Mouse (Mus musculus): ENCODE measurements around the gene Ccni. TPM values are rescaled to one million over a fixed set of nuclear protein-coding genes. Genes with fewer than 3 reads are reported as not detected.

Ccni gene
- polyA plus RNA-seq, 1 experiment from 2014 or later = 168 TPM

GRCm38 (mm10) chr5:93218375-93218774, 12.1 kb upstream of the Ccni start:
- ATAC-seq (replicated peaks; ENCODE audit: low FRiP score) = no peak
- Histone ChIP-seq H3K27me3 (ENCODE audit: control insufficient read depth, insufficient read depth, low read length) (no peaks in the 10 kb centered on the region), H3K36me3 (ENCODE audit: control insufficient read depth, insufficient read depth, low read length) (no peaks in the 10 kb centered on the region), H3K4me2 (ENCODE audit: low read depth, low read length, severe bottlenecking) (no peak overlapping the region), H3K4me3 (ENCODE audit: low read depth, low read length) (no peak overlapping the region), H3K4me1 (replicated peaks; ENCODE audit: control insufficient read depth, insufficient read depth, low read length) (no peaks in the 10 kb centered on the region), H3K9ac (ENCODE audit: low read length) (no peak overlapping the region), H3K27ac (ENCODE audit: low read depth, low read length) (no peak overlapping the region), H3K9me3 (ENCODE audit: control insufficient read depth, low read length) (no peaks in the 10 kb centered on the region)
- 91% methylated on average over 3 of the region's 3 CpGs for WGBS
- DNase-seq (ENCODE audit: low spot score) = no peak

- Histone ChIP-seq H3K9me3 (ENCODE audit: control insufficient read depth, low read length) (no peaks in the 10 kb centered on the region), H3K9ac (ENCODE audit: low read length) (no peak overlapping the region; the same call in 1 of the 2 replicates), H3K27ac (ENCODE audit: low read depth, low read length) (peak overlapping the region; percentile 68; the same call in 1 of the 2 replicates), H3K36me3 (ENCODE audit: control insufficient read depth, insufficient read depth, low read length) (no peaks in the 10 kb centered on the region), H3K27me3 (ENCODE audit: control insufficient read depth, insufficient read depth, low read length) (no peaks in the 10 kb centered on the region), H3K4me2 (ENCODE audit: low read depth, low read length, severe bottlenecking) (no peak overlapping the region; the same call in 1 of the 2 replicates), H3K4me1 (replicated peaks; ENCODE audit: control insufficient read depth, insufficient read depth, low read length) (peaks cover 5% of the 10 kb centered on the region; the same call in 1 of the 2 replicates), H3K4me3 (ENCODE audit: low read depth, low read length) (no peak overlapping the region)
- ATAC-seq (replicated peaks; ENCODE audit: low FRiP score) = no peak
- no peak for DNase-seq (ENCODE audit: low spot score)
- 79% methylated on average over 1 of the region's 1 CpGs for WGBS
Measured at GRCm38 (mm10) chr5:93207555-93207954, 1.3 kb upstream of the Ccni start.

GRCm38 (mm10) chr5:93207006-93207348, 682 bp upstream of the Ccni start:
- H3K9me3 ChIP-seq (ENCODE audit: control insufficient read depth, low read length) = no peaks in the 10 kb centered on the region
- DNase-seq (ENCODE audit: low spot score) (no peak), ATAC-seq (replicated peaks; ENCODE audit: low FRiP score) (peak; percentile 31; the same call in 1 of the 2 replicates)
- 9% methylated on average over 6 of the region's 6 CpGs for WGBS
- H3K36me3 ChIP-seq (ENCODE audit: control insufficient read depth, insufficient read depth, low read length) = no peaks in the 10 kb centered on the region
- peaks cover 5% of the 10 kb centered on the region; the same call in 1 of the 2 replicates for H3K4me1 ChIP-seq (replicated peaks; ENCODE audit: control insufficient read depth, insufficient read depth, low read length)
- peak overlapping the region; percentile 48 for H3K4me2 ChIP-seq (ENCODE audit: low read depth, low read length, severe bottlenecking)
- H3K4me3 ChIP-seq (ENCODE audit: low read depth, low read length) = peak overlapping the region; percentile 90
- no peaks in the 10 kb centered on the region for H3K27me3 ChIP-seq (ENCODE audit: control insufficient read depth, insufficient read depth, low read length)
- H3K27ac ChIP-seq (ENCODE audit: low read depth, low read length) = peak overlapping the region; percentile 68
- H3K9ac ChIP-seq (ENCODE audit: low read length) = peak overlapping the region; percentile 93

GRCm38 (mm10) chr5:93205371-93206108, 755 bp downstream of the Ccni start:
- Histone ChIP-seq H3K4me1 (replicated peaks; ENCODE audit: control insufficient read depth, insufficient read depth, low read length) (peaks cover 5% of the 10 kb centered on the region; the same call in 1 of the 2 replicates), H3K4me3 (ENCODE audit: low read depth, low read length) (peak overlapping the region; percentile 90), H3K27me3 (ENCODE audit: control insufficient read depth, insufficient read depth, low read length) (no peaks in the 10 kb centered on the region), H3K27ac (ENCODE audit: low read depth, low read length) (peak overlapping the region; percentile 85), H3K9ac (ENCODE audit: low read length) (peak overlapping the region; percentile 93), H3K4me2 (ENCODE audit: low read depth, low read length, severe bottlenecking) (peak overlapping the region; percentile 71), H3K9me3 (ENCODE audit: control insufficient read depth, low read length) (no peaks in the 10 kb centered on the region), H3K36me3 (ENCODE audit: control insufficient read depth, insufficient read depth, low read length) (no peaks in the 10 kb centered on the region; the same call in 1 of the 2 replicates)
- WGBS = 1% methylated on average over 52 of the region's 63 CpGs
- peak; percentile 78 for DNase-seq (ENCODE audit: low spot score)
- peak; percentile 64 for ATAC-seq (replicated peaks; ENCODE audit: low FRiP score)

GRCm38 (mm10) chr5:93201181-93201580, 5.1 kb downstream of the Ccni start:
- Histone ChIP-seq H3K27me3 (ENCODE audit: control insufficient read depth, insufficient read depth, low read length) (no peaks in the 10 kb centered on the region), H3K4me1 (replicated peaks; ENCODE audit: control insufficient read depth, insufficient read depth, low read length) (peaks cover 5% of the 10 kb centered on the region; the same call in 1 of the 2 replicates), H3K9me3 (ENCODE audit: control insufficient read depth, low read length) (no peaks in the 10 kb centered on the region), H3K27ac (ENCODE audit: low read depth, low read length) (no peak overlapping the region), H3K4me3 (ENCODE audit: low read depth, low read length) (no peak overlapping the region), H3K9ac (ENCODE audit: low read length) (no peak overlapping the region), H3K36me3 (ENCODE audit: control insufficient read depth, insufficient read depth, low read length) (peaks cover 10% of the 10 kb centered on the region), H3K4me2 (ENCODE audit: low read depth, low read length, severe bottlenecking) (no peak overlapping the region)
- WGBS = 77% methylated on average over 1 of the region's 1 CpGs
- ATAC-seq (replicated peaks; ENCODE audit: low FRiP score) (no peak), DNase-seq (ENCODE audit: low spot score) (no peak)

- no peak for ATAC-seq (replicated peaks; ENCODE audit: low FRiP score)
- Histone ChIP-seq H3K4me3 (ENCODE audit: low read depth, low read length) (no peak overlapping the region), H3K9me3 (ENCODE audit: control insufficient read depth, low read length) (no peaks in the 10 kb centered on the region), H3K36me3 (ENCODE audit: control insufficient read depth, insufficient read depth, low read length) (peaks cover 10% of the 10 kb centered on the region), H3K27me3 (ENCODE audit: control insufficient read depth, insufficient read depth, low read length) (no peaks in the 10 kb centered on the region), H3K4me2 (ENCODE audit: low read depth, low read length, severe bottlenecking) (no peak overlapping the region), H3K27ac (ENCODE audit: low read depth, low read length) (no peak overlapping the region), H3K9ac (ENCODE audit: low read length) (no peak overlapping the region), H3K4me1 (replicated peaks; ENCODE audit: control insufficient read depth, insufficient read depth, low read length) (no peaks in the 10 kb centered on the region)
- DNase-seq (ENCODE audit: low spot score) = no peak
- WGBS = 92% methylated on average over 3 of the region's 3 CpGs
Measured at GRCm38 (mm10) chr5:93198232-93198631, 8.1 kb downstream of the Ccni start.

- ATAC-seq (replicated peaks; ENCODE audit: low FRiP score) (no peak), DNase-seq (ENCODE audit: low spot score) (no peak)
- 94% methylated on average over 5 of the region's 5 CpGs for WGBS
- no peak overlapping the region for H3K4me3 ChIP-seq (ENCODE audit: low read depth, low read length)
- no peaks in the 10 kb centered on the region for H3K4me1 ChIP-seq (replicated peaks; ENCODE audit: control insufficient read depth, insufficient read depth, low read length)
- H3K4me2 ChIP-seq (ENCODE audit: low read depth, low read length, severe bottlenecking) = no peak overlapping the region
- H3K27me3 ChIP-seq (ENCODE audit: control insufficient read depth, insufficient read depth, low read length) = no peaks in the 10 kb centered on the region
- no peaks in the 10 kb centered on the region for H3K9me3 ChIP-seq (ENCODE audit: control insufficient read depth, low read length)
- no peak overlapping the region for H3K9ac ChIP-seq (ENCODE audit: low read length)
- H3K36me3 ChIP-seq (ENCODE audit: control insufficient read depth, insufficient read depth, low read length) = no peaks in the 10 kb centered on the region; the same call in 1 of the 2 replicates
- no peak overlapping the region for H3K27ac ChIP-seq (ENCODE audit: low read depth, low read length)
Measured at GRCm38 (mm10) chr5:93190428-93190827, 15.9 kb downstream of the Ccni start.

- ATAC-seq (replicated peaks; ENCODE audit: low FRiP score) = no peak
- WGBS = 71% methylated on average over 3 of the region's 3 CpGs
Measured at GRCm38 (mm10) chr5:93189607-93190006, 16.7 kb downstream of the Ccni start.

GRCm38 (mm10) chr5:93184548-93184947, 21.7 kb downstream of the Ccni start:
- H3K36me3 ChIP-seq (ENCODE audit: control insufficient read depth, insufficient read depth, low read length) = peaks cover 6% of the 10 kb centered on the region; the same call in 1 of the 2 replicates
- no peak overlapping the region for H3K4me2 ChIP-seq (ENCODE audit: low read depth, low read length, severe bottlenecking)
- no peaks in the 10 kb centered on the region for H3K9me3 ChIP-seq (ENCODE audit: control insufficient read depth, low read length)
- H3K27me3 ChIP-seq (ENCODE audit: control insufficient read depth, insufficient read depth, low read length) = no peaks in the 10 kb centered on the region
- H3K4me1 ChIP-seq (replicated peaks; ENCODE audit: control insufficient read depth, insufficient read depth, low read length) = no peaks in the 10 kb centered on the region
- H3K4me3 ChIP-seq (ENCODE audit: low read depth, low read length) = no peak overlapping the region
- ATAC-seq (replicated peaks; ENCODE audit: low FRiP score) = no peak
- DNase-seq (ENCODE audit: low spot score) = no peak
- H3K9ac ChIP-seq (ENCODE audit: low read length) = no peak overlapping the region
- 93% methylated on average over 6 of the region's 6 CpGs for WGBS
- no peak overlapping the region for H3K27ac ChIP-seq (ENCODE audit: low read depth, low read length)

More at GRCm38 (mm10) chr5:93189607-93190006, 16.7 kb downstream of the Ccni start:
- no peak overlapping the region for H3K27ac ChIP-seq (ENCODE audit: low read depth, low read length)
- no peaks in the 10 kb centered on the region for H3K4me1 ChIP-seq (replicated peaks; ENCODE audit: control insufficient read depth, insufficient read depth, low read length)
- no peak overlapping the region for H3K4me2 ChIP-seq (ENCODE audit: low read depth, low read length, severe bottlenecking)
- no peak overlapping the region for H3K9ac ChIP-seq (ENCODE audit: low read length)
- H3K36me3 ChIP-seq (ENCODE audit: control insufficient read depth, insufficient read depth, low read length) = peaks cover 3% of the 10 kb centered on the region; the same call in 1 of the 2 replicates
- H3K4me3 ChIP-seq (ENCODE audit: low read depth, low read length) = no peak overlapping the region
- DNase-seq (ENCODE audit: low spot score) = no peak
- H3K9me3 ChIP-seq (ENCODE audit: control insufficient read depth, low read length) = no peaks in the 10 kb centered on the region
- no peaks in the 10 kb centered on the region for H3K27me3 ChIP-seq (ENCODE audit: control insufficient read depth, insufficient read depth, low read length)

Data from forebrain, embryonic 11.5 days (tissue).